Mouse (Mus musculus) liver, embryonic 13.5 days (tissue): ENCODE measurements around the gene Glis1. TPM values are rescaled to one million over a fixed set of nuclear protein-coding genes. Genes with fewer than 3 reads are reported as not detected.

ENCODE experiments used
- ATAC-seq: fragments of 200-750 bp; cut with Nextera tagmentation; 2 replicates; pipeline ENCODE4 v1.8.0; 2017; ENCODE audit warnings: low read depth, mild to moderate bottlenecking, moderate number of reproducible peaks, moderate library complexity
- DNase-seq: peaks from one replicate; pipeline ENCODE4 v3.0.0; 2022
- H3K27ac ChIP-seq: fragments of 300-500 bp; sonication (generic); 2 replicates; pipeline ENCODE4 v1.5.1; 2015; ENCODE audit warnings: moderate library complexity, mild to moderate bottlenecking, inconsistent platforms
- H3K27me3 ChIP-seq: fragments of 300-500 bp; sonication (generic); 2 replicates; pipeline ENCODE4 v1.6.1; 2015; ENCODE audit warnings: mild to moderate bottlenecking, inconsistent platforms
- H3K36me3 ChIP-seq: fragments of 300-500 bp; sonication (generic); 2 replicates; pipeline ENCODE4 v1.6.1; 2015; ENCODE audit warnings: mild to moderate bottlenecking, inconsistent platforms
- H3K4me1 ChIP-seq: fragments of 300-500 bp; sonication (generic); replicated peaks from 2 replicates; pipeline ENCODE4 v1.6.1; 2015; ENCODE audit warnings: inconsistent platforms
- H3K4me2 ChIP-seq: fragments of 300-500 bp; sonication (generic); 2 replicates; pipeline ENCODE4 v1.6.1; 2015; ENCODE audit warnings: inconsistent platforms, mild to moderate bottlenecking, moderate library complexity
- H3K4me3 ChIP-seq: fragments of 300-500 bp; sonication (generic); replicated peaks from 2 replicates; pipeline ENCODE4 v1.5.1; 2015; ENCODE audit warnings: mild to moderate bottlenecking, inconsistent platforms
- H3K9ac ChIP-seq: fragments of 300-500 bp; sonication (generic); 2 replicates; pipeline ENCODE4 v1.6.1; 2015; ENCODE audit warnings: mild to moderate bottlenecking, inconsistent platforms
- H3K9me3 ChIP-seq: fragments of 300-500 bp; sonication (generic); replicated peaks from 2 replicates; pipeline ENCODE4 v1.6.1; 2016; ENCODE audit warnings: inconsistent platforms
- WGBS: fragments of 180-500 bp; shearing (Covaris S2); methylation state at CpG from one replicate; pipeline ENCODE4 v1.1.7; 2015; ENCODE audit not compliant: insufficient replicate concordance; 5-methylcytosine and 5-hydroxymethylcytosine counted together
- polyA plus RNA-seq: library from polyadenylated mRNA; unstranded; fragments of >200 nt; fragmentation: Nextera tagmentation; extraction: Ambion mirVana; gene quantifications from 2 replicates; pipeline ENCODE4 v1.2.1, GENCODE M21; 2015

Glis1 gene
- polyA plus RNA-seq, 1 experiment from 2014 or later, result 0.69 TPM

DNA sequence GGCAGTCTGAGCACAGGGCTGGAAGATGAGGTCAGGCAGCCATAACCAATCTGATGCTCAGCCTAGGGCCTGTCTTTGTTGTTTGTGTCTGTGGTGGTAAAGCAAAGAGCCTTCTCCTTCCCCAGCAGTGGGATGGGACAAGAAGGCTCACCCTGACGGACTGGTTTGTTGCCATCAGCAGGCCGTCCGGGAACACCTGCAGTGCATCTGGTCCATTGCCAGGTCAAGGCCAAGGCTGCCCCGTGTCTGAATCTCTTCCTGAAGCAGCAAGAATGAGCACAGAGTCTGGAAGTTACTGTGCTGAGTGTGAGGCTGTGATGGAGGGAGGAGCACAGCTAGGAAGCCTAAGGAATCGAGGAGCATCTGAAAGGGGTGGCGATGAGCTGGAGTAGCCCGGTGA lies 168.8 kb downstream of the Glis1 start:
- Histone ChIP-seq H3K27me3 (peaks cover 4% of the 10 kb centered on the region; the same call in 1 of the 2 replicates), H3K27ac (no peak overlapping the region), H3K9me3 (no peaks in the 10 kb centered on the region), H3K36me3 (no peaks in the 10 kb centered on the region), H3K9ac (no peak overlapping the region), H3K4me3 (no peak overlapping the region), H3K4me2 (no peak overlapping the region), H3K4me1 (peaks cover 36% of the 10 kb centered on the region)
- DNase-seq (no peak), ATAC-seq (no peak)
- WGBS, result 73% methylated on average over 7 of the region's 7 CpGs

GRCm38 (mm10) chr4:107605964-107606602 lies 171.7 kb downstream of the Glis1 start:
- peak overlapping the region; percentile 32 for H3K4me3 ChIP-seq
- 19% methylated on average over 17 of the region's 17 CpGs for WGBS
- DNase-seq (peak; percentile 70), ATAC-seq (peak; percentile 97)
- peak overlapping the region; percentile 53 for H3K9ac ChIP-seq
- H3K4me1 ChIP-seq, result peaks cover 35% of the 10 kb centered on the region
- H3K4me2 ChIP-seq, result peak overlapping the region; percentile 60
- H3K27me3 ChIP-seq, result peaks cover 5% of the 10 kb centered on the region; the same call in 1 of the 2 replicates
- H3K36me3 ChIP-seq, result no peaks in the 10 kb centered on the region
- no peaks in the 10 kb centered on the region for H3K9me3 ChIP-seq
- peak overlapping the region; percentile 90 for H3K27ac ChIP-seq

DNA sequence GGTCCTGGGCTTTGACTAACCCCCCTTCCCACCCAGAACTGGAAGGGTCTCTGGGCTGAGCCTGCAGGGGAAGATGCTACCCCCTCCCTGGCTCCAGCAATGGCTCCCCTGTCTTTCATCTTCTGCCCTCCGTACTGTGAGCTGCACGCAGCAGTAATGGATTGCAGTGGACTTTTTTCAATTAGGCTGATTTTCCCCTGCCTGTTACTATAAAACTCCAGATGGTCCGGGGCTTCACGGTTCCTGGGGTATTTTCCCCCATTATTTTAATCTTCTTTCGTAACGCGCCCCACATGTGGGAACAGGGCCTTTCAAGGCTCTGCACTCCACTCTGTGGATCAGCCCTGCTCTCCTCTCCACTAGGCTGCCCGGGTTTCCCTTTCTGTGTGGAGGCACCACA lies 175.4 kb downstream of the Glis1 start:
- no peak overlapping the region for H3K4me2 ChIP-seq
- peaks cover 5% of the 10 kb centered on the region; the same call in 1 of the 2 replicates for H3K27me3 ChIP-seq
- no peak for ATAC-seq
- H3K4me1 ChIP-seq, result peaks cover 43% of the 10 kb centered on the region
- no peaks in the 10 kb centered on the region for H3K9me3 ChIP-seq
- WGBS, result 86% methylated on average over 8 of the region's 8 CpGs
- no peaks in the 10 kb centered on the region for H3K36me3 ChIP-seq
- no peak for DNase-seq
- no peak overlapping the region for H3K4me3 ChIP-seq
- no peak overlapping the region for H3K9ac ChIP-seq
- H3K27ac ChIP-seq, result no peak overlapping the region

DNA sequence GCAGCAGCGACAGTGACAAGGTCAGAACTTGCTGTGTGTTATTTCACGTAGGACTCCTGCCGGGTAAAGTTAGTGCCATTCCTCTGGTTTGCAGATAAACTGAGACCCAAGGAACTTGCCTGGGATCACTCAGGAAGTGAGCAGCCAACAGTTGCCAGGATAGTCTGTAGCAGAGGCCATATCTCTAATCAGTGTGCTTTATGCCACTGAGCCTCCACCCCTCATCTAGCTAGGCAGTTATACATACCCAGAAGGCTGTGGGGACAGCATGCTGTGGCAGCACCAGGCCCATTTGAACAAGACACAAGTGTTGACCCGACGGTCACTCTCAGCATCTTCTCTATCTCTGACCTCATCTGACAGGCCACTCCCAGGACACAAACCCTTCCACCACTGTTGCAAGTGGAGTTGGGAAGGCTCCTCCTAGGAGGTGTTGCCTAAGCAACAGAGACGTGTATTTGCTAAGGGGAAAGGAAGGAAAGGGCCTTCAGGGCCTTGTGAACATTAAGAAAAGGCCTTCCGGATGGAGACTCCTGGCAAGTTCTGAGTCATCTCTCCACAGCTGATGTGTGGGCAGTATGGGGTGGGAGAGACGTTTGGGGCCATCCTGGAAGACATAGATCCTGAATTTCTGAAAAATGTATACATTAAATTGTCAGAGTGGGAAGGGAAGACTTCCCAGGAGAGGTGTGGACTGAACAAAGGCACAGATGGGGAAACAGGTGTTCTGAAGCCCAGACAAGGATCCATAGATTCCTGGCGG lies 177.7 kb downstream of the Glis1 start:
- Histone ChIP-seq H3K4me3 (no peak overlapping the region), H3K27ac (no peak overlapping the region), H3K36me3 (no peaks in the 10 kb centered on the region), H3K9ac (no peak overlapping the region), H3K4me1 (peaks cover 20% of the 10 kb centered on the region), H3K4me2 (no peak overlapping the region), H3K9me3 (no peaks in the 10 kb centered on the region), H3K27me3 (peaks cover 5% of the 10 kb centered on the region; the same call in 1 of the 2 replicates)
- 46% methylated on average over 9 of the region's 9 CpGs for WGBS
- DNase-seq (no peak), ATAC-seq (0 out of 2 replicates have a peak, but pooled peaks have one; percentile 59)

DNA sequence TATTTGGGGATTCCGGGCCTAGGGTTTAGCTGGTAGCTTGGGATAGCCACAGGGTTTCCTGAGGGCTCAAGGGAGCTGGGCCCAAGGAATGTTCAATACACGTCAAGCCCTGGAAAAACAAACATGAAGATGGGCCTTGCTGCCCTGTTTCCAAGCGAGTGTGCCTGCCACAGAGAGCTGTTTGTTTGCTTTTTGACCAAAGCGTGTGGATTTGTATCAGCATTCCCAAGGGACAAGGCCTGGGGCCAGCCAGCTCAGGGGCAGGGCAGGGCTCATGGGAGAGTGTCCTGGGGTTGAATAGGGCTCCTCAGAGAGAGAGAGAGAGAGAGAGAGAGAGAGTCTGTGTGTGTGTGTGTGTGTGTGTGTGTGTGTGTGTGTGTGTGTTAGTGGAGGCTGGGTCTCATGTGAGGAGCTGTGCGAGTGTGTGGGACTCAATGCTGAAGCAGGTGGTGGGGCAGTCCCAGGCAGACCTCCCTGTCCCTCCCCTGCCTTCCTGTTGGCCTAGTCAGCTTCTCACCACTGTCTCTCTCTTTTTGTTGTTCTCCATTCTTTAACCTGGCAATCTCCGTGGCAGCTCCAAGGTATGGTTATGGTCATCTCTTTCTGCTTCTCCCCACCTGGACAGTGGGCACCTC lies 183.3 kb downstream of the Glis1 start:
- Histone ChIP-seq H3K36me3 (no peaks in the 10 kb centered on the region), H3K4me2 (no peak overlapping the region), H3K9me3 (no peaks in the 10 kb centered on the region), H3K4me3 (no peak overlapping the region), H3K27ac (no peak overlapping the region), H3K27me3 (0 out of 2 replicates have a peak, but pooled peaks cover under 1% of the 10 kb centered on the region), H3K4me1 (no peaks in the 10 kb centered on the region), H3K9ac (no peak overlapping the region)
- ATAC-seq (no peak), DNase-seq (no peak)
- WGBS, result 62% methylated on average over 6 of the region's 6 CpGs

GRCm38 (mm10) chr4:107619487-107619886 lies 185.1 kb downstream of the Glis1 start:
- Histone ChIP-seq H3K27ac (no peak overlapping the region), H3K4me1 (no peaks in the 10 kb centered on the region), H3K9me3 (no peaks in the 10 kb centered on the region), H3K4me2 (no peak overlapping the region), H3K36me3 (no peaks in the 10 kb centered on the region), H3K4me3 (no peak overlapping the region), H3K27me3 (peaks cover 8% of the 10 kb centered on the region; the same call in 1 of the 2 replicates), H3K9ac (no peak overlapping the region)
- ATAC-seq (no peak), DNase-seq (no peak)
- WGBS, result 81% methylated on average over 7 of the region's 7 CpGs

- 59% methylated on average over 5 of the region's 5 CpGs for WGBS
- H3K9me3 ChIP-seq, result no peaks in the 10 kb centered on the region
- H3K9ac ChIP-seq, result no peak overlapping the region
- ATAC-seq, result no peak
- H3K27me3 ChIP-seq, result peaks cover 8% of the 10 kb centered on the region; the same call in 1 of the 2 replicates
- H3K4me2 ChIP-seq, result no peak overlapping the region
- no peaks in the 10 kb centered on the region for H3K4me1 ChIP-seq
- no peak overlapping the region for H3K4me3 ChIP-seq
- H3K27ac ChIP-seq, result no peak overlapping the region
- DNase-seq, result no peak
- H3K36me3 ChIP-seq, result no peaks in the 10 kb centered on the region
Measured at GRCm38 (mm10) chr4:107621366-107621765, 187.0 kb downstream of the Glis1 start.

- Histone ChIP-seq H3K4me3 (no peak overlapping the region), H3K4me1 (no peaks in the 10 kb centered on the region), H3K4me2 (no peak overlapping the region), H3K27ac (no peak overlapping the region), H3K36me3 (no peaks in the 10 kb centered on the region), H3K27me3 (peaks cover 8% of the 10 kb centered on the region; the same call in 1 of the 2 replicates), H3K9ac (no peak overlapping the region), H3K9me3 (no peaks in the 10 kb centered on the region)
- DNase-seq (no peak), ATAC-seq (no peak)
- WGBS, result 70% methylated on average over 6 of the region's 6 CpGs
Measured at GRCm38 (mm10) chr4:107622296-107622695, 187.9 kb downstream of the Glis1 start.

DNA sequence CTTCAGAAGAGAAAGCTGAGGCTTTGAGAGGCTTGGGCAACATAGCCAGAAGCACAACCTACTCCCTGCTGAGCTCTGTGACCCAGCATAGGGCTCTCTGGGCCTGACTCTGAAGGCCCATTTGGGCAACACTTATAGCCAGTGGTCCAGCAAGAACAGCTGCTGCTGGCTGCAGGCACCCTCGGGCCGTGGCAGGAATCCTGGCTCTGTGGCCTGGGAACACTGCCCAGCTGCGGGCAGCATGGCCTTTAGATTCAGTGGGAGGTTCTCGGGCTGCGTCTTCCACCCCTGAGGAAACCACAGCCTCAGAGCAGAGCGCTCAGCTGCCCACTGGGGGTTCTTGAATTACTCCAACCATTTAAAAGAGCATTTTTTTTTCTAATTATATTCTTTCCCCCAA lies 189.5 kb downstream of the Glis1 start:
- DNase-seq (no peak), ATAC-seq (no peak)
- H3K9me3 ChIP-seq, result no peaks in the 10 kb centered on the region
- no peak overlapping the region for H3K4me2 ChIP-seq
- no peak overlapping the region for H3K9ac ChIP-seq
- WGBS, result 63% methylated on average over 6 of the region's 6 CpGs
- H3K4me3 ChIP-seq, result no peak overlapping the region
- peaks cover 10% of the 10 kb centered on the region; the same call in 1 of the 2 replicates for H3K27me3 ChIP-seq
- H3K4me1 ChIP-seq, result no peaks in the 10 kb centered on the region
- no peak overlapping the region for H3K27ac ChIP-seq
- no peaks in the 10 kb centered on the region for H3K36me3 ChIP-seq

- DNase-seq (no peak), ATAC-seq (no peak)
- Histone ChIP-seq H3K9me3 (no peaks in the 10 kb centered on the region), H3K4me1 (no peaks in the 10 kb centered on the region), H3K4me3 (no peak overlapping the region), H3K9ac (no peak overlapping the region), H3K27me3 (peaks cover 11% of the 10 kb centered on the region; the same call in 1 of the 2 replicates), H3K36me3 (no peaks in the 10 kb centered on the region), H3K27ac (no peak overlapping the region), H3K4me2 (no peak overlapping the region)
- WGBS, result 61% methylated on average over 5 of the region's 5 CpGs
Measured at GRCm38 (mm10) chr4:107624951-107625350, 190.6 kb downstream of the Glis1 start.

DNA sequence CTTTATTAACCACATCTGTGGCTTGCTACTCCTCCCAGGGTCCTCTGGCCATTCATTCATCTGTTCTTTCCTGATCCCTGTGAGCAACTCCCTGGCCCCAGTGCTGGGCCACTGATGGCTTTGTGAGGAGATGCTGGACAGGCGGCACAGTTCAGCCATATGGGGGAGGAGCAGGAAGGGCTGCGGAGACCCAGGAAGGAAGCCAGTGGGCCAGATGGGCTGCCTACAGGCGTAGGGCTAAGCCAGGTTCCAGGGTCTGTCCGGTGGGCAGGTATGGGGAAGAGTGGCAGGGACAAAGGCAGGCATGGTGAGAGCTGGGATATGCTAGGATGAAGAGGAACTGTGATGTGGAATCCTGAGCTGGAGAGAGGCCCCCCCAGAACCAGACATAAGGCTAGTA lies 193.8 kb downstream of the Glis1 start:
- Histone ChIP-seq H3K27me3 (peaks cover 5% of the 10 kb centered on the region; the same call in 1 of the 2 replicates), H3K4me3 (no peak overlapping the region), H3K27ac (no peak overlapping the region), H3K36me3 (no peaks in the 10 kb centered on the region), H3K9me3 (no peaks in the 10 kb centered on the region), H3K4me2 (no peak overlapping the region), H3K9ac (no peak overlapping the region), H3K4me1 (no peaks in the 10 kb centered on the region)
- no peak for DNase-seq
- ATAC-seq, result no peak
- 34% methylated on average over 4 of the region's 4 CpGs for WGBS
